Mouse (Mus musculus): ENCODE measurements at regions not wholly inside any gene's neighbourhood (a gene's known extent, or its start where the extent isn't known, plus 50 kb on each side); places are given as distances from the start of the nearest gene placed in this dataset.

GRCm38 (mm10) chr14:72850884-72851283 lies 141.1 kb upstream of the Fndc3a start:
- TF ChIP-seq CTCF (IDR thresholded peaks at IDR 0.05; ENCODE audit: control insufficient read depth, insufficient read depth, low read length): no peak
- no peak for TF ChIP-seq POLR2A (IDR thresholded peaks at IDR 0.05; ENCODE audit: borderline replicate concordance, control insufficient read depth, low read depth, low read length)
